Mouse (Mus musculus) monocyte, adult 59 days (primary cell): ENCODE measurements around the gene Jchain. TPM values are rescaled to one million over a fixed set of nuclear protein-coding genes. Genes with fewer than 3 reads are reported as not detected.

Experiments
- total RNA-seq, 2 experiments: library from RNA; stranded (reverse); gene quantifications; one replicate each; pipeline ENCODE4 v1.2.4; 2023

Gene Jchain
- total RNA-seq = 100 to 1,000 TPM in 1 of 2 experiments, 10 to 100 TPM in 1; 37.5 to 119 TPM

GRCm38 (mm10) chr5:88527657-88528056 is at the start of gene Jchain:
Gene Jchain (minus strand): TSS chr5:88527891.

GRCm38 (mm10) chr5:88564501-88565147 is 36.9 kb upstream of the Jchain start, which contains the start of gene Rufy3:
Gene Rufy3 (plus strand): TSS chr5:88565040.

GRCm38 (mm10) chr5:88554086-88554886 is 26.6 kb upstream of the Jchain start, which contains the start of gene Utp3:
Gene Utp3 (plus strand): TSS chr5:88554462.

GRCm38 (mm10) chr5:88487675-88488074 is 40.0 kb downstream of the Jchain start, which contains the start of gene Enam:
Gene Enam (plus strand): TSS chr5:88487975.

Other genes starting within 250 kb of the Jchain start
- not detected for gene Prol1, start 210.6 kb downstream of the Jchain start, total RNA-seq
- gene Amtn, start 151.8 kb downstream of the Jchain start, total RNA-seq = not detected
- not detected for gene Ambn, start 71.9 kb downstream of the Jchain start, total RNA-seq
- not detected for gene Enam, start 39.9 kb downstream of the Jchain start, total RNA-seq
- 10 to 100 TPM; 42.1 to 49.3 TPM for gene Utp3, start 26.6 kb upstream of the Jchain start, total RNA-seq
- 10 to 100 TPM; 33.7 to 38.0 TPM for gene Rufy3, start 37.1 kb upstream of the Jchain start, total RNA-seq
- 10 to 100 TPM; 51.6 to 54.2 TPM for gene Grsf1, start 148.3 kb upstream of the Jchain start, total RNA-seq
- 10 to 100 TPM; 25.6 to 28.4 TPM for gene Mob1b, start 193.0 kb upstream of the Jchain start, total RNA-seq
- 10 to 100 TPM; 27.0 to 28.2 TPM for gene Dck, start 237.1 kb upstream of the Jchain start, total RNA-seq